Comparison of ENCODE assay signal across 9 mouse cellular contexts in genomic region chr17:88378505-88378904, GRCm38 (mm10).
A peak's percentile ranks its signal among the peaks of the same experiment; 100 is the strongest.
DNase-seq lines count a peak whose midpoint lies in the region; ATAC-seq and TF ChIP-seq lines count a peak whose summit lies in the region.
"Had no signal": no experiment of that assay in that cellular context is flagged by ENCODE, and none has a peak within 500 bp of the region (broad histone marks: within the 10 kb centered on the region; RNA-seq: fewer than 3 reads in every experiment).

No protein-coding gene starts in this region.

- no peaks in the 10 kb centered on the region for H3K36me3 ChIP-seq in E14TG2a.4 (ENCODE audit: insufficient read depth, low read length)
- H3K36me3 ChIP-seq in limb, embryonic 10.5 days: no peaks in the 10 kb centered on the region

- H3K27ac ChIP-seq in cerebellum, adult 2 months (ENCODE audit: insufficient read depth, low read length): no peak overlapping the region
- no peak overlapping the region for H3K27ac ChIP-seq in limb, embryonic 10.5 days

- H3K4me1 ChIP-seq in cerebellum, adult 2 months (ENCODE audit: control insufficient read depth, insufficient read depth, low read length): peaks cover 5% of the 10 kb centered on the region
- peaks cover 20% of the 10 kb centered on the region for H3K4me1 ChIP-seq in E14TG2a.4 (replicated peaks; ENCODE audit: low read depth, low read length)
- no peaks in the 10 kb centered on the region for H3K4me1 ChIP-seq in limb, embryonic 10.5 days

- TF ChIP-seq POLR2A in cerebellum, adult 2 months (IDR thresholded peaks at IDR 0.05; ENCODE audit: borderline replicate concordance, insufficient read depth, low read length): no peak

- no peaks in the 10 kb centered on the region for H3K27me3 ChIP-seq in cerebellum, adult 2 months (ENCODE audit: control insufficient read depth, insufficient read depth, low read length)
- no peaks in the 10 kb centered on the region for H3K27me3 ChIP-seq in E14TG2a.4 (ENCODE audit: insufficient read depth, low read length)
- no peaks in the 10 kb centered on the region for H3K27me3 ChIP-seq in limb, embryonic 10.5 days (ENCODE audit: low read depth, poor library complexity, severe bottlenecking)

- 93% methylated on average over 5 of the region's 5 CpGs for WGBS in cerebellum, adult 2 months
- WGBS in limb, embryonic 10.5 days: 92% methylated on average over 5 of the region's 5 CpGs

- no peak for ATAC-seq in granulocyte monocyte progenitor cell, adult 5-6 weeks (replicated peaks; ENCODE audit: poor library complexity, severe bottlenecking)

- peak; percentile 35; the same call in 1 of the 2 replicates for TF ChIP-seq CTCF in cerebellum, adult 2 months (IDR thresholded peaks at IDR 0.05; ENCODE audit: borderline replicate concordance, insufficient read depth, low read depth, low read length)
- peak; percentile 66 for TF ChIP-seq CTCF in E14TG2a.4 (conservative IDR thresholded peaks at IDR 0.05; ENCODE audit: low read length)

- DNase-seq in cerebellum, adult 2 months: peak in 1 of 2 experiments; percentile 32
- DNase-seq in cerebellum, postnatal 36 days: no peak
- peak; percentile 14 to 20 for DNase-seq in kidney, postnatal 4 days
- DNase-seq in kidney, adult 18-20 months: no peak
- DNase-seq in limb, embryonic 10.5 days (ENCODE audit: low spot score): peak; percentile 29
- DNase-seq in left cerebral cortex, adult 9 months (ENCODE audit: low spot score in 2 of 2): no peak

- H3K4me3 ChIP-seq in cerebellum, adult 2 months (replicated peaks; ENCODE audit: insufficient read depth, low read depth, low read length): no peak overlapping the region
- H3K4me3 ChIP-seq in E14TG2a.4 (replicated peaks; ENCODE audit: low read length): no peak overlapping the region
- H3K4me3 ChIP-seq in limb, embryonic 10.5 days: no peak overlapping the region
- H3K4me3 ChIP-seq: erythroblast, embryonic 14.5 days had no signal

- H3K9me3 ChIP-seq in E14TG2a.4 (ENCODE audit: low read length): peaks cover 15% of the 10 kb centered on the region
- H3K9me3 ChIP-seq in limb, embryonic 10.5 days (replicated peaks): no peaks in the 10 kb centered on the region

Comparison
In these comparisons a context has a peak if more than half of its experiments do, and no peak if none do; other contexts are left out.
1. DNase-seq: peak in kidney, postnatal 4 days (2 of 2) and limb, embryonic 10.5 days (single experiment); none in cerebellum, postnatal 36 days (0 of 2), kidney, adult 18-20 months (single experiment) and left cerebral cortex, adult 9 months (0 of 2).